Mouse (Mus musculus): ENCODE measurements around the gene Ccdc158. TPM values are rescaled to one million over a fixed set of nuclear protein-coding genes. Genes with fewer than 3 reads are reported as not detected.
A peak's percentile ranks its signal among the peaks of the same experiment; 100 is the strongest.

Ccdc158 gene
- polyA plus RNA-seq, 2 experiments, result 0.09 to 0.21 TPM

DNA sequence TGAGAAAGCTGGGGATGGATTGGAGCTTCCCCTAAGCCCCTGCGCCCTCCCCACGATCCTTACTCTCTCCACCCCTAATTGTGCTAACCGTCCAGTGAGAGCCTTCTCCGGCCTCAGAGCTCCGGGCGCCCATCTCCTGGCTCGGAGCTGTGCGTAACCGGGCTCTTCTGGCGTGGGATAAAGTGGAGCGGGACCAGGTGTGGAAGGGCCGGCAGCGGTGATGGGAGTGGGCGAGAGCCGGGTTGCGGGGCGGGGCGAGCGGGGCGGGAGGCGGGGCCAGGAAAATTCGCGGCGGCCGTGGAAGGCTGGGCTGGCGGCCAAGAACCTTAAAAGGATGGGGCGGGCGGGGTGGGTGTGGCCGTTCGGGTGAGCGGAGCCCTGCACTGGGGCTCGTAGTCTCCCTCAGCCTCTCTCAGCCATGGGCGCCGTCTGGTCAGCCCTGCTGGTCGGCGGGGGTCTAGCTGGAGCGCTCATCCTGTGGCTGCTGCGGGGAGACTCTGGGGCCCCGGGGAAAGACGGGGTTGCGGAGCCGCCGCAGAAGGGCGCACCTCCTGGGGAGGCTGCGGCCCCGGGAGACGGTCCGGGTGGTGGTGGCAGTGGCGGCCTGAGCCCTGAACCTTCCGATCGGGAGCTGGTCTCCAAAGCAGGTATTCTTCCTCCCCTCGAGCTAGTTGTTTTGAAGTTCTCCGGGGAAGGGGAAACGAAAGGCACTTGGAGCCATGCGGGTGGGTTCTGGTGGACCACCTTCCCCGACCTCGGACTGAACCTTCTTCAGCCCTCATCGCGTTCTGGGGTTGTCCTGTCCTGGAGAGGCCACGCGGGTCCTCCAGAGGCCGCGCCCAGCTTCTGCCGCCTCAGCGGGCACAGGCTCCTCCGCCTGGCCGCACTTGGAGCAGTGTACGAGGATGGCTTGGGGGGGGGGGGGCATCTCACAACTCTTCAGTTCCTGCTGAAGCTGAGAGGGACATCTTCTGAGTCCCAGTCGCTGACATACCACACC is 72.1 kb downstream of the Ccdc158 start, which contains the start of gene Stbd1:
TSS of gene Stbd1 (plus strand) at position 351 of the 1,000 bp plus-strand sequence.
- Histone ChIP-seq H3K27ac (no peak within 1 kb of the TSS), H3K9ac (replicated peaks) (no peak within 1 kb of the TSS; the same call in 1 of the 2 replicates), H3K36me3 (replicated peaks; ENCODE audit: control insufficient read depth, insufficient read depth, low read depth) (no peaks in the 10 kb centered on the region), H3K27me3 (ENCODE audit: control insufficient read depth, insufficient read depth, low read length) (peaks cover 8% of the 10 kb centered on the region), H3K4me3 (ENCODE audit: insufficient read depth in 1 of 2, low read depth in 2 of 2, low read length in 2 of 2) (peak within 1 kb of the TSS; percentile 49 to 50), H3K9me3 (ENCODE audit: control insufficient read depth, low read length) (no peaks in the 10 kb centered on the region), H3K4me2 (ENCODE audit: low read depth) (peak within 1 kb of the TSS; percentile 57), H3K4me1 (replicated peaks; ENCODE audit: control insufficient read depth in 2 of 2, insufficient read depth in 2 of 2, low read length in 1 of 2) (no peaks in the 10 kb centered on the region; a peak in 2 of 4 replicates)
- ATAC-seq (ENCODE audit: insufficient read depth), result peak; percentile 74
- peak in 1 of 3 experiments; percentile 4 for DNase-seq (ENCODE audit: low read depth in 3 of 3, low spot score in 3 of 3)
- WGBS (ENCODE audit: insufficient replicate concordance), result under 1% methylated on average over 63 of the region's 69 CpGs
- TF ChIP-seq EP300 (IDR thresholded peaks at IDR 0.05; ENCODE audit: low read depth) (no peak), CTCF (IDR thresholded peaks at IDR 0.05; ENCODE audit: low read depth) (no peak)

DNA sequence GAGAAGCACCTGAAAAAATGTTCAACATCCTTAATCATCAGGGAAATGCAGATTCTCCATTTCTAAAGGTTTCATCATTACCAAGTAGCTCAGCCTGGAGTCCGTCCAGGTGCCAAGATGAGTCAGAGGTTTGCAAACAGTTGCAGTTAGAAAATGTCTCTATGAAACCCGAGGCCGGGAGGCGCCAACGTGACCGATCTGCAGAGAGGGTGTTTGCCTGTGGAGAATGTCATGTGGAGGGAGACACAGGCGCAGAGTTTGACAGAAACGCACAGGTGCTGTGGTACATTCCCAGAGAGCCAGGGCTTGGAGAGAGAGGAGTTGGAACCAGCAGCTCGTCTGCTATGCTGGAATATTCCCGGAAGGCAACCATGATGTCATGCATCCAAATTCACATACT is 76.0 kb downstream of the Ccdc158 start:
- Histone ChIP-seq H3K27me3 (ENCODE audit: control insufficient read depth, insufficient read depth, low read length) (peaks cover 8% of the 10 kb centered on the region), H3K27ac (no peak overlapping the region), H3K4me1 (replicated peaks; ENCODE audit: control insufficient read depth in 2 of 2, insufficient read depth in 2 of 2, low read length in 1 of 2) (no peaks in the 10 kb centered on the region; a peak in 2 of 4 replicates), H3K4me3 (ENCODE audit: insufficient read depth in 1 of 2, low read depth in 2 of 2, low read length in 2 of 2) (no peak overlapping the region), H3K4me2 (ENCODE audit: low read depth) (no peak overlapping the region), H3K36me3 (replicated peaks; ENCODE audit: control insufficient read depth, insufficient read depth, low read depth) (no peaks in the 10 kb centered on the region), H3K9ac (replicated peaks) (no peak overlapping the region), H3K9me3 (ENCODE audit: control insufficient read depth, low read length) (no peaks in the 10 kb centered on the region)
- 66% methylated on average over 10 of the region's 10 CpGs for WGBS (ENCODE audit: insufficient replicate concordance)
- no peak for DNase-seq (ENCODE audit: low read depth in 3 of 3, low spot score in 3 of 3)
- ATAC-seq (ENCODE audit: insufficient read depth), result no peak
- TF ChIP-seq CTCF (IDR thresholded peaks at IDR 0.05; ENCODE audit: low read depth) (no peak), EP300 (IDR thresholded peaks at IDR 0.05; ENCODE audit: low read depth) (no peak)

DNA sequence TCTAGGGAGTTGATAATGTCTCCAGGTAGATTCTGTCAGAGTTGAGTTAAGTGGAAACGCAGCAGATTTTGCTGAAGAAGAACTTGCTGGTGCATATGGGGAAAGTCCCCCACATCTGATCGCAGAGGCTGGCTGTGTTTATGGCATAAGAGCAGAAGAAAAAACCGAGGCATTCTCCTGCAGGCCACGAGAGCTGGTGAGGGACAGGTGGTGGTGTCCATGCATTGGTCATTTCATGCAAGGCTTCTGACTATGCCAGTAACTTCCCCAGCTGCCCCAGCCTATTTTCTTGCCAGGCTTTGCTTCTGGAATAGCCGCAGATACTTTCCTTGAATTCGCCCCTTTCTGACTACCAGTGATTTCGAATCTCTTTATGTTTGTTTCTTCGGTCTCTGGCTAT is 78.2 kb downstream of the Ccdc158 start:
- DNase-seq (ENCODE audit: low read depth in 3 of 3, low spot score in 3 of 3) (no peak), ATAC-seq (ENCODE audit: insufficient read depth) (no peak)
- Histone ChIP-seq H3K4me3 (ENCODE audit: insufficient read depth in 1 of 2, low read depth in 2 of 2, low read length in 2 of 2) (no peak overlapping the region), H3K9ac (replicated peaks) (no peak overlapping the region), H3K4me1 (replicated peaks; ENCODE audit: control insufficient read depth in 2 of 2, insufficient read depth in 2 of 2, low read length in 1 of 2) (no peaks in the 10 kb centered on the region), H3K27ac (no peak overlapping the region), H3K27me3 (ENCODE audit: control insufficient read depth, insufficient read depth, low read length) (peaks cover 6% of the 10 kb centered on the region), H3K36me3 (replicated peaks; ENCODE audit: control insufficient read depth, insufficient read depth, low read depth) (no peaks in the 10 kb centered on the region), H3K4me2 (ENCODE audit: low read depth) (no peak overlapping the region), H3K9me3 (ENCODE audit: control insufficient read depth, low read length) (no peaks in the 10 kb centered on the region)
- no peak for TF ChIP-seq CTCF (IDR thresholded peaks at IDR 0.05; ENCODE audit: low read depth)
- WGBS (ENCODE audit: insufficient replicate concordance), result 66% methylated on average over 8 of the region's 8 CpGs

DNA sequence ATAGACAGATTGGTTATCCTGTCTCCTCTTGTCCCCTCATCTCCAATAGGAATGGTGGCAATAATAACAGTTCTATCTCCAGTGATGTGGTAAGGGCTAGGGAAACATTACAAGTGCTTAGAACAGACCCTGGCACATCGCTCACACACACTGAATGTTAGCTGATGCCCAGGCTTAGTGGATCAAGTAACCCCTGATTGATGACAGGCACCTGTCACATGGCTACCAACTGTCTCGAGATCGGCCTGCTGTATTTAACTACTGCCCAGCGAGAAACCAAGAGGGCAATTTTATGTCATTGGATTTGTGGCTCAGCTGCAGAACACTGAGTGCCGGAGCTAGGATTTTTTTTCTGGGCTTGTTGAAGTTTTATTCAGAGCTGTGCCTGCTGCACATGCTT is 80.0 kb downstream of the Ccdc158 start:
- no peaks in the 10 kb centered on the region for H3K27me3 ChIP-seq (ENCODE audit: control insufficient read depth, insufficient read depth, low read length)
- H3K4me3 ChIP-seq (ENCODE audit: insufficient read depth in 1 of 2, low read depth in 2 of 2, low read length in 2 of 2), result no peak overlapping the region
- ATAC-seq (ENCODE audit: insufficient read depth) (no peak), DNase-seq (ENCODE audit: low read depth in 3 of 3, low spot score in 3 of 3) (no peak)
- no peak overlapping the region for H3K4me2 ChIP-seq (ENCODE audit: low read depth)
- no peaks in the 10 kb centered on the region for H3K4me1 ChIP-seq (replicated peaks; ENCODE audit: control insufficient read depth in 2 of 2, insufficient read depth in 2 of 2, low read length in 1 of 2)
- no peak overlapping the region for H3K9ac ChIP-seq (replicated peaks)
- no peak overlapping the region for H3K27ac ChIP-seq
- no peaks in the 10 kb centered on the region for H3K36me3 ChIP-seq (replicated peaks; ENCODE audit: control insufficient read depth, insufficient read depth, low read depth)
- 70% methylated on average over 5 of the region's 5 CpGs for WGBS (ENCODE audit: insufficient replicate concordance)
- no peaks in the 10 kb centered on the region for H3K9me3 ChIP-seq (ENCODE audit: control insufficient read depth, low read length)
- TF ChIP-seq CTCF (IDR thresholded peaks at IDR 0.05; ENCODE audit: low read depth) (no peak), EP300 (IDR thresholded peaks at IDR 0.05; ENCODE audit: low read depth) (no peak)

DNA sequence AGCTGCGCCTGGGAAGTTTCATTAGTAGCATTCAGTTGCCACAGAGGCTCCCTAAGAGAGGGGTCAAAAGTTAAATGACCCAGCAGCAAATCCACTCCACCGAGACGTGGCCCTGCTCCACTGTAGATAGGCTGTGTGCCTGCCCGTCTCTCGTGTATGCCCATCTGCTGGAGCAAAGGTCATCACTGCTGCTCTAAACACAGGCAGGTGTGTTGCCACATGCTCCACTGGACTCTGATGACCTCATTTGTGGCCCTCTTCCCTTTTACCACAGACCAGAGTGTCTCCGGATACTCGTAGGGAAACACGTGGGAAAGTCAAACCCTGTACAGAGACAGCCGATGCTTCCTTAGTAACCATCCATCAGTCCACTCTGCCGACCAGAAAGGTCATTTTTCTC is 89.1 kb downstream of the Ccdc158 start:
- peaks cover 0 to 6% of the 10 kb centered on the region in 2 experiments; a peak in 1 of 4 replicates for H3K4me1 ChIP-seq (replicated peaks; ENCODE audit: control insufficient read depth in 2 of 2, insufficient read depth in 2 of 2, low read length in 1 of 2)
- H3K27me3 ChIP-seq (ENCODE audit: control insufficient read depth, insufficient read depth, low read length), result no peaks in the 10 kb centered on the region
- no peak overlapping the region for H3K4me3 ChIP-seq (ENCODE audit: insufficient read depth in 1 of 2, low read depth in 2 of 2, low read length in 2 of 2)
- DNase-seq (ENCODE audit: low read depth in 3 of 3, low spot score in 3 of 3) (peak in 1 of 3 experiments; percentile 6), ATAC-seq (ENCODE audit: insufficient read depth) (peak; percentile 52)
- H3K27ac ChIP-seq, result no peak overlapping the region
- H3K36me3 ChIP-seq (replicated peaks; ENCODE audit: control insufficient read depth, insufficient read depth, low read depth), result no peaks in the 10 kb centered on the region
- WGBS (ENCODE audit: insufficient replicate concordance), result 52% methylated on average over 10 of the region's 10 CpGs
- no peak overlapping the region for H3K9ac ChIP-seq (replicated peaks)
- no peak overlapping the region for H3K4me2 ChIP-seq (ENCODE audit: low read depth)
- no peak for TF ChIP-seq EP300 (IDR thresholded peaks at IDR 0.05; ENCODE audit: low read depth)
- no peak for TF ChIP-seq CTCF (IDR thresholded peaks at IDR 0.05; ENCODE audit: low read depth)
- H3K9me3 ChIP-seq (ENCODE audit: control insufficient read depth, low read length), result no peaks in the 10 kb centered on the region
